In the genomic region with DNA sequence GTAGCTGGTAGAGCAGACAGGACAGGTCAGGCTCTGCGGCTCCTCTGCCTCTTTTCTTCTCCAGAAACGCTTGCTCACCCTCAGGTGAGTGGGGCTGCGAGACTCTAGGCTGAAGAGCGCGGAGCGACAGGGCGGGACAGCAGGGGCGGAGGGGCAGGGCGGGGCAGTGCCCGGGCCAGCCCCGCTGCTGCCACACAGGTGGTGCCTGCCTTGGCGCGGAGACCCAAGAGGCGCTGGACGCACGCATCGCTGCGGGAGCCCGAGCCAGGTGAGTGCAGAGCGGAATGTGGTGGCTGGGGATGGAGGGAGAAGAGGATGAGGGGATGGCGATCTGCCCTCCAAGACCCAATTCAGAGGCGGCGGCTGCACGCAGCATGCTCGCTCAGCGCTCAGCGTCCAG, we compare ENCODE assay signal across 9 mouse cellular contexts. TPM values are rescaled to one million over a fixed set of nuclear protein-coding genes. Genes with fewer than 3 reads are reported as not detected.
DNase-seq lines count a peak whose midpoint lies in the region; ATAC-seq and TF ChIP-seq lines count a peak whose summit lies in the region.
"Had no signal": no experiment of that assay in that cellular context is flagged by ENCODE, and none has a peak within 500 bp of the region (broad histone marks: within the 10 kb centered on the region; RNA-seq: fewer than 3 reads in every experiment).

No protein-coding gene starts in this region.

- H3K27me3 ChIP-seq in cerebellum, adult 2 months (ENCODE audit: control insufficient read depth, insufficient read depth, low read length): no peaks in the 10 kb centered on the region
- peaks cover 5% of the 10 kb centered on the region; the same call in 1 of the 2 replicates for H3K27me3 ChIP-seq in lung, embryonic 15.5 days
- peaks cover 25% of the 10 kb centered on the region for H3K27me3 ChIP-seq in limb, embryonic 13.5 days
- 0 out of 2 replicates have a peak, but pooled peaks cover 4% of the 10 kb centered on the region for H3K27me3 ChIP-seq in stomach, embryonic 15.5 days (replicated peaks)

- H3K4me3 ChIP-seq in cerebellum, adult 2 months (replicated peaks; ENCODE audit: insufficient read depth, low read depth, low read length): peak overlapping the region; percentile 36
- peak overlapping the region; percentile 21 for H3K4me3 ChIP-seq in lung, embryonic 15.5 days
- H3K4me3 ChIP-seq in limb, embryonic 13.5 days: peak overlapping the region; percentile 35
- 0 out of 2 replicates have a peak overlapping the region, but pooled peaks have one; percentile 25 for H3K4me3 ChIP-seq in stomach, embryonic 15.5 days (replicated peaks)

- no peaks in the 10 kb centered on the region for H3K36me3 ChIP-seq in lung, embryonic 15.5 days
- no peaks in the 10 kb centered on the region for H3K36me3 ChIP-seq in limb, embryonic 13.5 days
- no peaks in the 10 kb centered on the region for H3K36me3 ChIP-seq in stomach, embryonic 15.5 days

- H3K27ac ChIP-seq in cerebellum, adult 2 months (ENCODE audit: insufficient read depth, low read length): no peak overlapping the region
- no peak overlapping the region for H3K27ac ChIP-seq in lung, embryonic 15.5 days
- no peak overlapping the region for H3K27ac ChIP-seq in limb, embryonic 13.5 days
- H3K27ac ChIP-seq in stomach, embryonic 15.5 days: no peak overlapping the region

- peak in 1 of 2 experiments; percentile 20 for DNase-seq in cerebellum, adult 2 months
- DNase-seq in lung, postnatal 10 days: no peak
- no peak for DNase-seq in right cerebral cortex, adult 2 months (ENCODE audit: low spot score in 2 of 2)
- DNase-seq: adrenal gland, postnatal 36 days had no signal

- TF ChIP-seq CTCF in cerebellum, adult 2 months (IDR thresholded peaks at IDR 0.05; ENCODE audit: borderline replicate concordance, insufficient read depth, low read depth, low read length): no peak

- H3K4me1 ChIP-seq in cerebellum, adult 2 months (ENCODE audit: control insufficient read depth, insufficient read depth, low read length): no peaks in the 10 kb centered on the region
- H3K4me1 ChIP-seq in lung, embryonic 15.5 days: 0 out of 2 replicates have a peak, but pooled peaks cover 2% of the 10 kb centered on the region
- H3K4me1 ChIP-seq in limb, embryonic 13.5 days: peaks cover 4% of the 10 kb centered on the region
- H3K4me1 ChIP-seq in stomach, embryonic 15.5 days: peaks cover 5% of the 10 kb centered on the region; the same call in 1 of the 2 replicates

- H3K9me3 ChIP-seq in lung, embryonic 15.5 days: no peaks in the 10 kb centered on the region
- no peaks in the 10 kb centered on the region for H3K9me3 ChIP-seq in limb, embryonic 13.5 days
- no peaks in the 10 kb centered on the region for H3K9me3 ChIP-seq in stomach, embryonic 15.5 days

- peak overlapping the region; percentile 54 for H3K4me2 ChIP-seq in lung, embryonic 15.5 days
- H3K4me2 ChIP-seq in limb, embryonic 13.5 days (replicated peaks): peak overlapping the region; percentile 69
- peak overlapping the region; percentile 54 for H3K4me2 ChIP-seq in stomach, embryonic 15.5 days

- WGBS in cerebellum, adult 2 months: 8% methylated on average over 27 of the region's 27 CpGs
- WGBS in lung, embryonic 15.5 days: 5% methylated on average over 27 of the region's 27 CpGs
- 3% methylated on average over 27 of the region's 27 CpGs for WGBS in limb, embryonic 13.5 days
- 4% methylated on average over 27 of the region's 27 CpGs for WGBS in stomach, embryonic 15.5 days

- no peak overlapping the region for H3K9ac ChIP-seq in lung, embryonic 15.5 days
- peak overlapping the region; percentile 56 for H3K9ac ChIP-seq in limb, embryonic 13.5 days
- H3K9ac ChIP-seq in stomach, embryonic 15.5 days: no peak overlapping the region

- ATAC-seq in cerebellum, adult (ENCODE audit: insufficient number of reproducible peaks, low FRiP score, low TSS enrichment): no peak
- peak; percentile 39; the same call in 1 of the 2 replicates for ATAC-seq in lung, embryonic 15.5 days (ENCODE audit: borderline replicate concordance, extremely low read depth, low FRiP score, low TSS enrichment)
- ATAC-seq in limb, embryonic 13.5 days (ENCODE audit: low FRiP score, low read depth): no peak
- no peak for ATAC-seq in stomach, embryonic 15.5 days (ENCODE audit: insufficient read depth, low FRiP score, low read depth)
- ATAC-seq in granulocyte monocyte progenitor cell, adult 5-6 weeks (replicated peaks; ENCODE audit: poor library complexity, severe bottlenecking): no peak

- no peak for TF ChIP-seq POLR2A in cerebellum, adult 2 months (IDR thresholded peaks at IDR 0.05; ENCODE audit: borderline replicate concordance, insufficient read depth, low read length)

RNA-seq across cellular contexts. Expression of gene Gm5737, which starts 2.5 kb away (rescaled TPM):
- polyA plus RNA-seq in cerebellum, adult 2 months (2012; rRNA removed): 0.08 TPM in 1 of 2 replicates, not detected in the other
- not detected in 2 replicates for polyA plus RNA-seq in lung, embryonic 15.5 days (2015; fragmentation: Nextera tagmentation; extraction: Ambion mirVana)
- polyA plus RNA-seq in limb, embryonic 13.5 days (2015; fragmentation: Nextera tagmentation; extraction: Ambion mirVana): not detected in 2 replicates
- polyA plus RNA-seq in stomach, embryonic 15.5 days (2015; fragmentation: Nextera tagmentation; extraction: Ambion mirVana): not detected in 2 replicates
- not detected in 2 replicates for total RNA-seq in granulocyte monocyte progenitor cell, adult 5-6 weeks (2014; fragmentation: Nextera tagmentation)
- total RNA-seq in granulocyte monocyte progenitor cell, adult 5-6 weeks (2017): not detected in 2 replicates
- total RNA-seq: adrenal gland, postnatal 36 days had no signal

RNA-seq across cellular contexts. Expression of gene Eef2k, which starts 32.9 kb away (rescaled TPM):
- polyA plus RNA-seq in cerebellum, adult 2 months (2012; rRNA removed): 32.0 and 42.3 TPM in 2 replicates
- polyA plus RNA-seq in lung, embryonic 15.5 days (2015; fragmentation: Nextera tagmentation; extraction: Ambion mirVana): 35.5 and 42.1 TPM in 2 replicates
- 33.3 and 36.3 TPM in 2 replicates for polyA plus RNA-seq in limb, embryonic 13.5 days (2015; fragmentation: Nextera tagmentation; extraction: Ambion mirVana)
- 54.3 and 58.0 TPM in 2 replicates for polyA plus RNA-seq in stomach, embryonic 15.5 days (2015; fragmentation: Nextera tagmentation; extraction: Ambion mirVana)
- total RNA-seq in granulocyte monocyte progenitor cell, adult 5-6 weeks (2014; fragmentation: Nextera tagmentation): 49.3 and 60.6 TPM in 2 replicates
- 65.4 and 80.5 TPM in 2 replicates for total RNA-seq in granulocyte monocyte progenitor cell, adult 5-6 weeks (2017)
